Mouse (Mus musculus): ENCODE data around the gene Mecom. TPM values are rescaled to one million over a fixed set of nuclear protein-coding genes. Genes with fewer than 3 reads are reported as not detected.

Gene Mecom
- total and polyA plus RNA-seq, 3 experiments: not detected

DNA sequence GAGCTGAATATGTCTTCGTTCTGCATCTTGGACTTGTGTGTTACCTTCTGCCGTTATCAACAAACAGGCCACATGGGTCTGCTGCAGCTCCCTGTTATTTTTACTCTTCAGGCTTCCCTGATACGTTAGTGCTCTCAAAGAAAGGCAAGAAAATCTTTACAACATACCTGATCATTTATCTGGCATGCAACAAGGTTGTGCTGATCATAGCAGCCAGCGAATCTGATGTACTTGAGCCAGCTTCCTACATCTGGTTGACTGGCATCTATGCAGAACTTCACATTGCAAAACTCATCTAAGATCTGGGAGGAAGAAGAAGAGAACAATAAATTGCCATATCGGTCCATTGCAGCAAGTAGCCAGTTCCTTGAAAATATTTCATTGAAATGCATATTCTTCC lies 538.2 kb downstream of the Mecom start:
- no peak for TF ChIP-seq UBTF (IDR thresholded peaks at IDR 0.05; ENCODE audit: low read depth, low read length)
- no peak for TF ChIP-seq NRF1 (IDR thresholded peaks at IDR 0.05; ENCODE audit: low read depth, low read length)
- no peak for TF ChIP-seq RCOR1 (conservative IDR thresholded peaks at IDR 0.05; ENCODE audit: low read depth, low read length)
- TF ChIP-seq SIN3A (IDR thresholded peaks at IDR 0.05; ENCODE audit: low read length): no peak
- TF ChIP-seq ETS1 (conservative IDR thresholded peaks at IDR 0.05; ENCODE audit: low read depth, low read length): no peak
- TF ChIP-seq E2F4 (IDR thresholded peaks at IDR 0.05; ENCODE audit: insufficient replicate concordance, low read depth, low read length): no peak
- TF ChIP-seq ELF1 (IDR thresholded peaks at IDR 0.05; ENCODE audit: low read depth, low read length): no peak
- no peak for TF ChIP-seq ZMIZ1 (IDR thresholded peaks at IDR 0.05; ENCODE audit: low read depth, low read length)
- no peak for TF ChIP-seq IRF4 (IDR thresholded peaks at IDR 0.05; ENCODE audit: low read depth, low read length)
- TF ChIP-seq ZNF384 (IDR thresholded peaks at IDR 0.05; ENCODE audit: low read depth, low read length): no peak
- no peak for TF ChIP-seq TCF12 (IDR thresholded peaks at IDR 0.05; ENCODE audit: low read depth, low read length)
- TF ChIP-seq NELFE (IDR thresholded peaks at IDR 0.05; ENCODE audit: low read depth, low read length): no peak
- no peak for TF ChIP-seq ZKSCAN1 (IDR thresholded peaks at IDR 0.05; ENCODE audit: borderline replicate concordance, low read depth, low read length)
- no peak for TF ChIP-seq POLR2A (IDR thresholded peaks at IDR 0.05; ENCODE audit: low read depth, low read length)
- TF ChIP-seq KAT2A (IDR thresholded peaks at IDR 0.05; ENCODE audit: insufficient replicate concordance, low read length): no peak
- no peak for TF ChIP-seq MAFK (IDR thresholded peaks at IDR 0.05; ENCODE audit: insufficient replicate concordance, low read length)
- H3K4me2 ChIP-seq (ENCODE audit: insufficient read depth, low read depth, poor library complexity, severe bottlenecking): no peak overlapping the region
- H3K4me3 ChIP-seq (replicated peaks in 1 of 3; ENCODE audit: low read depth in 2 of 3, low read length in 2 of 3, poor library complexity in 1 of 3): no peak overlapping the region
- H3K27me3 ChIP-seq (replicated peaks): no peaks in the 10 kb centered on the region
- dilution Hi-C loops (cut with MboI; ENCODE audit: extremely low pct_ligation_motif_present, extremely low pct_unique_long_range_greater_than_20kb, low sequenced_read_pairs): no loop called here
- in situ Hi-C loops (cut with MboI; ENCODE audit: low pct_ligation_motif_present, low pct_unique_long_range_greater_than_20kb, low sequenced_read_pairs): no loop called here
- no peaks in the 10 kb centered on the region for H3K79me2 ChIP-seq (replicated peaks; ENCODE audit: control insufficient read depth, extremely low read depth, insufficient read depth, poor library complexity, severe bottlenecking)
- no peak overlapping the region for H3K27ac ChIP-seq (ENCODE audit: insufficient read depth, low read depth)
- no peak for DNase-seq (ENCODE audit: extremely low read depth)
- no peak overlapping the region for H3K9ac ChIP-seq (ENCODE audit: insufficient read depth, low read depth)
- H3K36me3 ChIP-seq (replicated peaks in 1 of 2; ENCODE audit: control insufficient read depth in 1 of 2, insufficient read depth in 1 of 2, low read length in 1 of 2): no peaks in the 10 kb centered on the region
- H3K4me1 ChIP-seq (ENCODE audit: control insufficient read depth in 1 of 2, insufficient read depth in 2 of 2): no peaks in the 10 kb centered on the region
- no peaks in the 10 kb centered on the region for H3K9me3 ChIP-seq (replicated peaks; ENCODE audit: low read length)

DNA sequence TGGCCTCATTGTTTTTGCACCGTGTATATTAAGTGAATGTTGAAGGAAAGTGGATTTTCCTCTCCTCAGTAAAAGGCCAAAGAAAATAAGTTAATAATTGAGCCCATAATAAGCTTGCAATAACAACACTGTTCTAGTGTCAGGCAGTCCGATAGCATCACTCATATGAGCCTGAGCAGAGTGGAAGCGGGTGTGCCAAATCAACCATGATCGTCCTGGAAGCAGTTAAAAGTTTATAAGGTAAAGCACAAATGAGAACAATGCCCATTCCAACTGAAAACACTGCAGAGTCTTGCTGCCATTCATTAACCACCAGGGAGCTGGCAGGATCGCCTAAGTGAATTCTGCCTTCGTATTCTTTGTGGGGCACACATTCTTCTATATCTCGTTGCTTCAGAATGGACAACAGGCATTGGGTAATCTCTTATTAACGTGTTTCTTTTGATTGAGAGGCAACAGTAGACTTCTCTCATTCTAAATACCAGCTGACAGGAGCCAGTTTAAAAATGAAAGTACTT lies 542.9 kb downstream of the Mecom start:
- no peak for DNase-seq (ENCODE audit: extremely low read depth)

More for the DNA sequence above, 542.9 kb downstream of the Mecom start:
- Histone ChIP-seq H3K36me3 (replicated peaks in 1 of 2; ENCODE audit: control insufficient read depth in 1 of 2, insufficient read depth in 1 of 2, low read length in 1 of 2) (no peaks in the 10 kb centered on the region), H3K9ac (ENCODE audit: insufficient read depth, low read depth) (no peak overlapping the region), H3K79me2 (replicated peaks; ENCODE audit: control insufficient read depth, extremely low read depth, insufficient read depth, poor library complexity, severe bottlenecking) (no peaks in the 10 kb centered on the region), H3K4me1 (ENCODE audit: control insufficient read depth in 1 of 2, insufficient read depth in 2 of 2) (no peaks in the 10 kb centered on the region), H3K4me2 (ENCODE audit: insufficient read depth, low read depth, poor library complexity, severe bottlenecking) (peak overlapping the region; percentile 36; the same call in 1 of the 2 replicates), H3K27ac (ENCODE audit: insufficient read depth, low read depth) (no peak overlapping the region), H3K4me3 (replicated peaks in 1 of 3; ENCODE audit: low read depth in 2 of 3, low read length in 2 of 3, poor library complexity in 1 of 3) (no peak overlapping the region), H3K9me3 (replicated peaks; ENCODE audit: low read length) (no peaks in the 10 kb centered on the region), H3K27me3 (replicated peaks) (no peaks in the 10 kb centered on the region)
- no peak for TF ChIP-seq ZKSCAN1 (IDR thresholded peaks at IDR 0.05; ENCODE audit: borderline replicate concordance, low read depth, low read length)
- dilution Hi-C loops (cut with MboI; ENCODE audit: extremely low pct_ligation_motif_present, extremely low pct_unique_long_range_greater_than_20kb, low sequenced_read_pairs) (no loop called here), in situ Hi-C loops (cut with MboI; ENCODE audit: low pct_ligation_motif_present, low pct_unique_long_range_greater_than_20kb, low sequenced_read_pairs) (no loop called here)

All from CH12.LX (cell line).